Mouse (Mus musculus) stomach, postnatal 0 days (tissue): Measurements from ENCODE around the gene Bcl2l11.

Source experiments
- CTCF ChIP-seq: IDR thresholded peaks from 2 replicates; pipeline ENCODE4 v1.5.1; 2016; ENCODE audit warnings: antibody characterized with exemption, low read depth, mild to moderate bottlenecking, moderate library complexity
- EP300 ChIP-seq: optimal IDR thresholded peaks from 2 replicates; pipeline ENCODE3; 2016; ENCODE audit warnings: antibody characterized with exemption

- TF ChIP-seq CTCF (no peak), EP300 (no peak)
These were observed 30.2 kb downstream of the Bcl2l11 start for GRCm38 (mm10) chr2:128156067-128156462.
